Mouse (Mus musculus) cortical plate, adult 2 months (tissue): ENCODE measurements at regions not wholly inside any gene's neighbourhood (a gene's known extent, or its start where the extent isn't known, plus 50 kb on each side); places are given as distances from the start of the nearest gene placed in this dataset.

Experiments
- CTCF ChIP-seq: fragments of 200-500 bp; IDR thresholded peaks from 2 replicates; pipeline ENCODE4 v1.5.1; 2011; ENCODE audit warnings: mild to moderate bottlenecking, control low read depth, low read length; ENCODE audit not compliant: insufficient read depth; ENCODE audit errors: extremely low read depth
- POLR2A ChIP-seq: fragments of 200-500 bp; IDR thresholded peaks from 2 replicates; pipeline ENCODE4 v1.6.1; 2011; ENCODE audit warnings: mild to moderate bottlenecking, low read length, control low read depth; ENCODE audit not compliant: insufficient read depth; ENCODE audit errors: extremely low read depth

- no peak for TF ChIP-seq CTCF
- TF ChIP-seq POLR2A, result no peak
Observed at GRCm38 (mm10) chr3:17779152-17779551, 169.1 kb upstream of the Cypt12 start.
